Mouse (Mus musculus): Measurements from ENCODE around the gene Atg7.

Gene Atg7

GRCm38 (mm10) chr6:114685412-114685811 lies 42.5 kb downstream of the Atg7 start:
- in situ Hi-C loops (cut with MboI) = no loop called here

DNA sequence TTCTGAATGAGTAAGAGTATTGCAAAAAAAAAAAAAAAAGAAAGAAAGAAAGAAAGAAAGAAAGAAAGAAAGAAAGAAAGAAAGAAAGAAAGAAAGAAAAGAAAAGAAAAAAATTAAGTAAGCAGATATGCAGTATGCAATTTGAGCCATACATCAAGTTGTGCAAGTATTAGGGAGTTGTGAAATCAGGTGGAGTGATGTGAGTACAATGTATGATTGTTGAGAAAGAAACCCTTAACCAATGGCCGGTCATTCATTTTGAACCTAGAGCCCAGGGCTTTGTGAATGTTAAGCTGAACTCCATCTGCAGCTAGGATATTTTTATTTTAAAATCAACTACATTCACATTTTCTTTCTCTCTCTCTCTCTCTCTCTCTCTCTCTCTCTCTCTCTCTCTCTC lies 44.1 kb downstream of the Atg7 start:
- in situ Hi-C loops (cut with MboI) = no loop called here

- in situ Hi-C loops (cut with MboI) = no loop called here
Observed at GRCm38 (mm10) chr6:114690661-114691060, 47.8 kb downstream of the Atg7 start.

DNA sequence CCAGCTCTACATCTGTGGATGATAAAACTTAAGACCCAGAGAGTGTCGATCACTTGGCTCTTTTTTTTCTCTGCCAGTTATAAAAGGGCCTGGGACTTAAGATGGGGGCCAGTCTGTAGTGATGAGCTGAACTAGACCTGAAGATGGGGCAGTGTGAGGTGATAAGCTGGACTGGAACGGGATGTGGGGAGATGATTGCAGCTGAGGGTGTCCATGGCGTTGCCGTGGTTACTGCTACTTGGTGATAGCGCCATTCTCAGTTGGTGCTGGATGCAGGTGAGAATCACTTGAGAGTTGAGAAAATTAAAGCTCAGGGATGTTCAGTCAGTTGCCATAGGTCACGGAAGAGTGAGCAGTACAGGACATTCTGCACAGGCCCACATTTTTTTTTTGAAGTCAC lies 48.6 kb downstream of the Atg7 start:
- in situ Hi-C loops (cut with MboI) = no loop called here

DNA sequence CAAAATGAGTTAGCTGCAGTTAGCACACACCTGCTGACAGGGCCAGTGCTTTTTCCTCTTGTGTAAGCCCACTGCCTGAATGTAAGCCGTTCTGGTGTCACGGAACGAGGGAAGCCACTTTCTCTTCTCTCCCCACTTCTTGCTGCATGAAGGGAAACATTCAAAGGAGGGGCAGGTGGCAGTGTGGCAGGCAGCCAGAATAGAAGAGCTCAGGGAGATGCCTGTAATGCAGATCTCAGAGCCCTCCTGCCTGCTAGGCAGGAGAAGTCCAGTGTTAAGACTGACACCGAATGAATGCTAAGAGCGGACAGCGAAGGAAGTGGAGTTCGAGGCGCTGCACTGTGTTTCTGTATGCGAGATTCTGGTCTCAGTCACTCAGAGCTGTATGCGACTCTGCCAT lies 49.8 kb downstream of the Atg7 start:
- in situ Hi-C loops (cut with MboI) = no loop called here

DNA sequence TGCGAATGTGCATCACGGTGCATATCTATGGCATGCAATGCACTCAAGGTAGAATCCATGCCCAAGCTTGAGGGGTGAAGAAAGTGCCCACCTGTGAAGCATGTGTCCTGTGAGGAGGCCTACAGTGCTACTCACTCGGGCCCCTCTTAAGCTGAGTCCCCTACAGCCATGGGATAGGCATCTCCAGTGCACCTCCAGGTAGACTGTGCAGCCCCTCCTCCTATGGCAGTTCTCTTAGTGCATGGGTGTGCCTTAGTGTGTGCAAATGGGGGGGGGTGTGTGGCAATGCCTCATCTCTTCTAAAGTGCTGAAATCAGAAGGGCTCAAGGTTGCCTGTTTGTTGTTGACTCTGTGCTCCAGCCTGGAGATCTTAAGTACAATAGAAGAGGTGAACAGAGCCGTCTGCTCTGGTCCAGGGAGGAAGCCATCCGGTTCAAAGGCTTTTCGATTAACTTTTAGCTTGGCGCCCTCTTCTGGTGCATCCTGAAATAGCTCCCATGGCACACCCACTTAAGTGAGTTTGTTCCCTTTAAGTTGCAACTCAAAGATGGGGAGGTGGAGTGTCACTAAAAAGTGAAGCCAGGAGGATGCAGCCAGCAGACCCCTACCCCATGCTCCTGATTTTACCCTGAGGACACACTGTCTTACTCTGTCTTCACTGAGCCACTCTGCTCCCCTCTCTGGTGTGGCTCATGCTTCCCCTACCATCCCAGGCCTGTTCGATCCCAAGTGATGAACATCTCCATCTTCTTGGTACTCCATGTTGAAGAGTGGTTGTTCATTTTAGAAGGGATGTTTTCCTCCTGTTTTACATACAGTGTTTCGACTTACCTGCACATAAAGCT lies 55.0 kb downstream of the Atg7 start:
- in situ Hi-C loops (cut with MboI) = no loop called here

DNA sequence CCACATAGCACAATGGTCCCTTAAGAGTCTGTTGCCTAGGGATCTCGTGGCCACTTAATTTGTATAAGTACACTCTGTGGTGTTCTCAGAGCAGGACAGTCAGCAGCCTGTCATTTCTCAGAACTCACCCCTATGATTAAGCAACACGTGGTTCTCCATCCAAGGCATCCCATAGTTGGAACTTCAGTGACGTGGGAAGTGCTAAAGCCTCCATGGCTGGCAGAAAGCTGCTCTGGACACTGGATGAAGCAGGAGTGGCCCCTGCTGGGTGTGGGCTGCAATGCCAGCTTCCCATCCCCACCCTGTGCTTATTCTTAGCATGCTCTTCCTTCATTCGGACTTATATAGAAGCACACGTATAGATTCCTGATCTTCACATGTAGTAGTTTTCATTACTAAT lies 55.7 kb downstream of the Atg7 start:
- in situ Hi-C loops (cut with MboI) = no loop called here

GRCm38 (mm10) chr6:114700704-114701103 lies 57.8 kb downstream of the Atg7 start:
- in situ Hi-C loops (cut with MboI) = no loop called here

- in situ Hi-C loops (cut with MboI) = no loop called here
Observed at GRCm38 (mm10) chr6:114707032-114707431, 64.1 kb downstream of the Atg7 start.

- in situ Hi-C loops (cut with MboI) = no loop called here
Observed at GRCm38 (mm10) chr6:114712242-114713050, 69.5 kb downstream of the Atg7 start.

DNA sequence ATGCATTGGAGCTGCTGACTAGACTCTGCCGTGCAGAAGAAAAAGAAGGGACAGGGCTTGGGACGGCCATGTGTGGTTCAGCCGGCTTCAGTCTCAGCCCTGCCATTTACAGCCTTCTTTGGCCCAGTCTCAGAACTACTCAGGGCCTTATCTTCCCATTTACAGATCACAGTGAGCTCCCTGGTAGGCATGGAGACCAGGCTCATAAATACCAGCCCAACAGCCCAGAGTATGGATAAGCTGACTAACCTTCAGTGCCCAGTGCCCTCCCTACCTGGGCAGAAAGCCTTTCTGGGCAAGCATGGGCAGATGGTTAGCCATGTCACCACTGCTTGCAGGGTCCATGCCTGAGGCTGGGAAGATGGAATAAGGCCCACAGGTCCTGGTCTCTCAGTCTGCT lies 70.6 kb downstream of the Atg7 start:
- in situ Hi-C loops (cut with MboI) = no loop called here

- in situ Hi-C loops (cut with MboI) = no loop called here
Observed at GRCm38 (mm10) chr6:114714654-114715053, 71.8 kb downstream of the Atg7 start.

DNA sequence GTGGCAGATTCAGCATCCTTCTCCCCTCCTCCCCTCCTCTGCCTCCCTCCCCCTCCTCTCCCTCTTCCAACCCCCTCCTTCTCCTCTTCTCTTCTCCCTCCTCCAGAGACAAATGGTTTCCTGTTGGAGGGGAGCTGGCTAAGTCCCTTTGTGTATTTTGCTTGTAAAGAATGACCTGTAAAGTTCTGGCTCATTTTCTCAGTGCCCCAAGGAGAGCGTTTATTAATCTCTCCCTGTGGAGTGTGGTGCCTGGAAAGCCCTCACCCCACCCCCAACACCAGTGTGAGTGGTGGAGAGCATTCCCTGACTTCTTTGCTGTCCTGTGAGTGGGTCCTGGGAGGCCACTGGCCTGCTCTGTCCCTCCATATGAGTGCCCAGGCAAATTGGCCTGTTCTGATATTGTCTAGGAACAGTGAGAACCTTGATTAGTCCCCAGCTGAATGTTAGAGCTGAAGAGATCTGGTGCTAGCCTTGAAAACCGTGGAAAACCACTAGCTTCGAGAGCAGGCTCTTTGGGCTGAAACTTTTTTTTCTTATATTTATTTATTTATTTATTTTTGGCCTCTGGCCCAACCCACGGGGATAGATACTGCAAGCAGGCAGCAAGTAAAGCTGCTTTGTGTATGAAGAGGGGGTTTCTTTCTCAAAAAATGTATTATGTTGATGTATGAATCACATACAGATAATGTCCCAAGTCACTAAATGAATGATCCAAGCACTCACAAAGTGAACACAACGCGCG lies 72.6 kb downstream of the Atg7 start:
- in situ Hi-C loops (cut with MboI) = no loop called here

GRCm38 (mm10) chr6:114719100-114719499 lies 76.2 kb downstream of the Atg7 start:
- in situ Hi-C loops (cut with MboI) = no loop called here

GRCm38 (mm10) chr6:114719665-114720064 lies 76.8 kb downstream of the Atg7 start:
- in situ Hi-C loops (cut with MboI) = no loop called here

GRCm38 (mm10) chr6:114722046-114722445 lies 79.1 kb downstream of the Atg7 start:
- in situ Hi-C loops (cut with MboI) = no loop called here

DNA sequence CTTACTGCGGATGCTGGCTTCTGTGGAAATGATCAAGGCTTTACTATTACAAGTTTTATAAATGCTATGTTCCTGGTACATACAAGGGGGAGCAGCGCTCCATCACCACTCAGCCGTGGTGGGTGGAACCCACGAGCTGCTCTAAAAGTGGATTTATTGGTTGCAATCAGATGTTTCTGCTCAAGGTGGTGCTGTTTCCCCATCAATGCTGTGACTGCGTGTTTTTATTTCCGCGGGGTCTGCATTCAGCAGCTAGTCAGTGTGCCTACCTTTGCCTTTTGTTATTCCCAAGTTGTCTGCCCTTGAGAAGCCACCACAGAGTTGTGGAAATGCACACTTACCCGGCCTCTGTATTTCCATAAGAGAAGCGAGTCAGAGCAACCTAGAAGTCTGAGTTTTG lies 81.0 kb downstream of the Atg7 start:
- in situ Hi-C loops (cut with MboI) = no loop called here

GRCm38 (mm10) chr6:114724351-114724750 lies 81.5 kb downstream of the Atg7 start:
- in situ Hi-C loops (cut with MboI) = no loop called here

- in situ Hi-C loops (cut with MboI) = no loop called here
Observed at GRCm38 (mm10) chr6:114725147-114725575, 82.3 kb downstream of the Atg7 start.

GRCm38 (mm10) chr6:114726681-114727080 lies 83.8 kb downstream of the Atg7 start:
- in situ Hi-C loops (cut with MboI) = no loop called here

DNA sequence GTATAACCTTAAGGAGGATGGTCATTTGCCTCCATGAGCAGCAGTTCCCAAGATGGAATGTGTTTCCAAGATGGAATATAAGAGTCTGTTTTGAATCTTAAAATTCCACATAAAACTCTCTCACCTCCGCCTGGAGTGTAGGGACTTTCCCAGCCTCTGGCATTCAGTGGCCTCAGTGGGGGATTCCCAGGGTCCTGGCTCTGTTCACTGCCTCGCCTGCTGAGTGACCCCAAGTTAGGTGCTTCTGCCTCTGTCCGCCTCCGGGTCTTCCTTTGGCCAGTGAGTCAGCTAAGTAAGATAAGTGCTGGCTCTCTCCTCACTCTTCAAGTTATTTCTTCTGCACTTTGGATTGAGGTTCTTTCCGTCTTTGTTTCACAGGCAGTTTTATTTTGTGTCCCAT lies 90.3 kb downstream of the Atg7 start:
- in situ Hi-C loops (cut with MboI) = no loop called here

DNA sequence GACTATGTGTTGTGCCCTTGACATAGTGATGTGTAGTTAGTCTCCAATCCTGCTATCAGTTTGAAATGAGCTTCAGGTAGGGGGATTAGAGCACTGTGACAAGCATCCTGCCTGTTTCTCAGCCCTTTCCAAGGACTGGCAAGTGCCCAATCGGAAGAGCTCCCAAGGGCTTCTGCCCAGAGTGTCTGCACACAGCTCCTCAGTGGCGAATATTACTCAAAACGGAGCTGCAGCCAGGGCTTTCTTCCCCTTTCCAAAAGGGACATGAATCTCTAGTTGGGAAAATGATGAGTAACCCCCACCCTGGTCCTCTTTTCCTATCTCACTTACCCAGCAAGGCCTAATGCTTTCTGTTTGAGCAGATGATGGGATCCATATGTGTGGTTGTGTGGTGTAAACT lies 90.8 kb downstream of the Atg7 start:
- in situ Hi-C loops (cut with MboI) = no loop called here

All from mature B cell (primary cell).